Mouse (Mus musculus) cortical plate, adult 2 months (tissue): ENCODE measurements at regions not wholly inside any gene's neighbourhood (a gene's known extent, or its start where the extent isn't known, plus 50 kb on each side); places are given as distances from the start of the nearest gene placed in this dataset.

Experiments used
- CTCF ChIP-seq: fragments of 200-500 bp; IDR thresholded peaks from 2 replicates; pipeline ENCODE4 v1.5.1; 2011; ENCODE audit warnings: mild to moderate bottlenecking, control low read depth, low read length; ENCODE audit not compliant: insufficient read depth; ENCODE audit errors: extremely low read depth
- POLR2A ChIP-seq: fragments of 200-500 bp; IDR thresholded peaks from 2 replicates; pipeline ENCODE4 v1.6.1; 2011; ENCODE audit warnings: mild to moderate bottlenecking, low read length, control low read depth; ENCODE audit not compliant: insufficient read depth; ENCODE audit errors: extremely low read depth

DNA sequence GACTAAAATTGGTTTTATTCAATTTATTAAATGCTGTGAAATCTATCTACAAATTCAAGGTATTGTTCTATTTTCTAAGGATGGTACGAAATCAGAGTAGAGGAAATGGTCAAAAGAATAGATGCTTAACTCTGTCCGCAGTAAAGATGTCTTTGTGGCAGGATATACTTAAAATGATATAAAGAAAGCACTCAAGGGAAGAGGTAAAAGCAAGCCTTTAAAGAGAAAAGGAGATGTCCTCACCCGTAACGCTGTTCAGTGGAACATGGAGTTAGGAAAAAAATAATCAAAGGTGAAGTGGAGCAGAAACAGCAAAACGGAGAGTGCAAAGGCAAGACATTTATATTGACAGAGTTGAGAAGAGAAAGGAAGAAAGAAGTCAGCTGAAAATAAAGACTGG is 226.0 kb upstream of the Robo2 start:
- no peak for TF ChIP-seq CTCF
- TF ChIP-seq POLR2A = no peak
